Mouse (Mus musculus): ENCODE results near the gene Arfgap1. TPM values are rescaled to one million over a fixed set of nuclear protein-coding genes. Genes with fewer than 3 reads are reported as not detected.

Arfgap1 gene
- polyA plus RNA-seq, 1 experiment from 2014 or later: 156 TPM

Other genes starting within 250 kb of the Arfgap1 start
- 0.62 and 0.98 TPM in 2 replicates for gene Slc17a9, start 242.0 kb upstream of the Arfgap1 start, polyA plus RNA-seq (2015; fragmentation: Nextera tagmentation; extraction: Ambion mirVana)
- 0.05 TPM in 1 of 2 replicates, not detected in the other for gene Bhlhe23, start 190.3 kb upstream of the Arfgap1 start, polyA plus RNA-seq (2015; fragmentation: Nextera tagmentation; extraction: Ambion mirVana)
- 60.6 and 66.8 TPM in 2 replicates for gene Ythdf1, start 46.3 kb upstream of the Arfgap1 start, polyA plus RNA-seq (2015; fragmentation: Nextera tagmentation; extraction: Ambion mirVana)
- not detected in 2 replicates for gene Birc7, start 38.2 kb upstream of the Arfgap1 start, polyA plus RNA-seq (2015; fragmentation: Nextera tagmentation; extraction: Ambion mirVana)
- 7.7 and 10.6 TPM in 2 replicates for gene Nkain4, start 12.5 kb upstream of the Arfgap1 start, polyA plus RNA-seq (2015; fragmentation: Nextera tagmentation; extraction: Ambion mirVana)
- 1.4 and 1.6 TPM in 2 replicates for gene Col20a1, start 19.3 kb downstream of the Arfgap1 start, polyA plus RNA-seq (2015; fragmentation: Nextera tagmentation; extraction: Ambion mirVana)
- gene Chrna4, start 76.3 kb downstream of the Arfgap1 start, polyA plus RNA-seq (2015; fragmentation: Nextera tagmentation; extraction: Ambion mirVana): 1.7 and 2.4 TPM in 2 replicates
- gene Kcnq2, start 168.1 kb downstream of the Arfgap1 start, polyA plus RNA-seq (2015; fragmentation: Nextera tagmentation; extraction: Ambion mirVana): 0.29 and 0.34 TPM in 2 replicates
- gene Eef1a2, start 189.8 kb downstream of the Arfgap1 start, polyA plus RNA-seq (2015; fragmentation: Nextera tagmentation; extraction: Ambion mirVana): not detected in 2 replicates
- 352 and 375 TPM in 2 replicates for gene Ppdpf, start 220.0 kb downstream of the Arfgap1 start, polyA plus RNA-seq (2015; fragmentation: Nextera tagmentation; extraction: Ambion mirVana)
- not detected in 2 replicates for gene Ptk6, start 235.6 kb downstream of the Arfgap1 start, polyA plus RNA-seq (2015; fragmentation: Nextera tagmentation; extraction: Ambion mirVana)
- gene Srms, start 246.0 kb downstream of the Arfgap1 start, polyA plus RNA-seq (2015; fragmentation: Nextera tagmentation; extraction: Ambion mirVana): 0.15 and 0.19 TPM in 2 replicates

Data from limb, embryonic 13.5 days (tissue).